Mouse (Mus musculus) ZHBTc4 (cell line): ENCODE data around the gene Lingo1.

Experiments used
- DNase-seq: peaks from one replicate; pipeline ENCODE4 v3.0.0-alpha.2; 2011; ENCODE audit warnings: low read depth, low spot score

Lingo1 gene

DNA sequence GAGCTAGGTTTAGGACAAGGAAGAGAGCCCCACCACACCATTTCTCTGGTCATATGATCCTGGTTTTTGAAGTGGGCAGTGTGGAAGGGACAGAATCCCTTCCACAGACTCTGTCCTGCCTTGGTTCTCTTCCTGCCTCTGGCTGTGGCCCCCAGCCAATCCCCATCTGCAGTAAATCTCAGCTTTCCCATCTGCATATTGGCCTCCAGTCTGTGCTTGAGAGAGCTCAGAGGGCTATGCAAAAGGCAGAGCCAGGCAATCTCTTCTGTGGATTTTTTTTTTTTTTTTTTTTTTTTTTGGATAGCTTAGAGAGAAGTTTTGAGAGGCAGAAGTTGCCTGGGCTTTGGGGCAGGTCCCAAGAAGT lies 190.8 kb downstream of the Lingo1 start:
- DNase-seq = no peak

GRCm38 (mm10) chr9:56604797-56605442 lies 191.3 kb downstream of the Lingo1 start:
- DNase-seq = no peak

- no peak for DNase-seq
Measured at GRCm38 (mm10) chr9:56600655-56601054, 195.6 kb downstream of the Lingo1 start.

DNA sequence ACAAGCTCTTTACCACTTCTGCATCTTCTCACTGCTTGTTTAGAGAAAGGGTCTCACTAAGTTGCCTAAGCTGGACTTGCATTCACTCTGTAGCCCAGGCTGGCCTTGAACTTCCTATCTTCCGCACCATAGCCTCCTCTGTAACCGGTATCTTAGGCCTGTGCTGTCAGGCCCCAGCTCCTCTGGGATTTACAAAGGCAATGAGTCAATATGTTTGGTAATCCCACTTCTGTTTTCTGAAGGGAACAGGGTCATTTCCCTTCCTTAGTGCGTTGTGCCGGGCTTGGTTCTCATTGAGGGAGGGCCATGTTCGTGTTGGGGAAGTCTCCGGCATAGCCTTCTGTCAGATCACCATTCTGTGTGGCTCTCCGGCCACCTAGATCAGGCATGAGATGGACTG lies 203.6 kb downstream of the Lingo1 start:
- DNase-seq = no peak

GRCm38 (mm10) chr9:56591248-56591888 lies 204.9 kb downstream of the Lingo1 start:
- no peak for DNase-seq

DNA sequence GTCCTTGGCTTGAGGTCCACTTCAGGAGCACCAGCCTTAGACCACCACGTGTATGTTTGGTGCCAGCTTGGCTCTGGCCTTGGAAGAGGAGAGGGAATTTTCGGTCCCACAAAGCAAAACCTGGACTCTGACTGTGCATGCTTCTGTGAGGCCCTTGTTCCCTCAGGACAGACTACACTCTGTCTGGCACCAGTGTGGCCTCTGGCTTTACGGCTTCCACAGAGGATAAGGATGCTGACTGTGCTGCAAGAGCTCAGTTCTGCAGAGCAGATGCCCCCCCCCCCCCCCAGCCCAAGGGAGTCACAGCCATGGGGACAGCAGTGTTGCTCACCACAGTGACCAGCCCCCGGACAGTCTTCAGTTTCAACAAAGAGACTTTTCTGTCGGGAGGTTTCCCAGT lies 206.5 kb downstream of the Lingo1 start:
- no peak for DNase-seq

DNA sequence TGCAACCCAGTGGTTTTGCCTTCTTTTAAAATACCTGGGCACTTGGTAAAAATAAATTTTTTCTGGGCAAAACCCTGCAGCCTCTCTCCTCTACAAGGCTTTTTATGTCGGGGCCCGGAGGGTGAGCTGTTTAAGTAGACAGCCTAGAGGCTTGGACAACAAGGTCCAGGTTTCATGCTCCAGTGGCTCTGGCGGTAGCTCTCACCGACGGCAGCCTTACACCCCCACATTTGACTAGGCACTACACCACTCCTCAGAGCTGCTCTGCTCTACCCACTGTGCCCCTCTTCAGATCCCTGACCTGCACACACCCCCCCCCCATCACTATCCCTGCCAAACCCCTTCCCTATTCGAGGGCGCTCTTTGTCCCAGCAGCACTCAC lies 212.2 kb downstream of the Lingo1 start:
- DNase-seq = no peak

DNA sequence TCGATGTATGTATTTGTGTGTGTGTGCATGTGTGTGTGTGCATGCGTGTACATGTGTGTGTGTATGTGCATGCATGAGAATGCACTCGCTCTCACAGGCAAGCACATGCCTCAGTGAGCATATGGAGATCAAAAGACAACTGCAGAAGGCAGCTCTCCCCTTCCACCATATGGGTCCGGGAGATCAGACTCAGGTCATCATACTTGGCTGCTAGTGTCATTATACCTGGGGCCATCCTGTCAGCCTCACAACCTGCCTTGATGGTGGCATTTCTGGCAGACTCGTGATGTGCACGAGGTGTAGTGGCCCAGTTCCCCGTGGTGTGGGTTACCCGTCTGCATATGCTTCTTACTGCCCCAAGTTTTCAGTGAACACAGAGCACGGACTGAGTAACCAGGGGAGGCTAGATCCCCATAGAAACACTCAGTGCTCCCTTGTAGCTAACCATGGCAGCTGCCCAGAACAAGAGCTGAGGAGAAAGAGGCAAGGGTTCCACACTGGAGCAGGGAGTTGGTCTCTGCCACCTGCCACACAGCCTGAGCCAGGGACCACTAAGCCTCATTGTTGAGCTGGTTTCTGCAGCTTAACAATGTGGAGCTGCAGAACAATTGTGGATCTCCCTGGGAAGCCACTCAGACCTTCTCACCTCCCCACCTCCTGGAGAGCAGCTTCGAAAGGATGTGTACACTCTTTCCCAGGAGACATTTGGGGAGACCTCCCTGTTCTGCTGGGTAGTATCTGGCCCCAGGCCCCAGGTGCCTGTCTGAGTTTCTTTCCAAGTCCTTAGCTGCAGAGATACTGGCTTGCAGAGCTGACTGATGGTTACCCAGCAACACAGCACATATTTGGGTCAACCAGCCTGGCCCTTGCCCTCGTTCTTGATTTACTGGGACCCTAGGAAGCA lies 212.9 kb downstream of the Lingo1 start:
- DNase-seq = no peak

- DNase-seq = no peak
Measured at GRCm38 (mm10) chr9:56582628-56583027, 213.6 kb downstream of the Lingo1 start.

GRCm38 (mm10) chr9:56581700-56582099 lies 214.6 kb downstream of the Lingo1 start:
- DNase-seq = no peak

GRCm38 (mm10) chr9:56581016-56581415 lies 215.3 kb downstream of the Lingo1 start:
- no peak for DNase-seq

DNA sequence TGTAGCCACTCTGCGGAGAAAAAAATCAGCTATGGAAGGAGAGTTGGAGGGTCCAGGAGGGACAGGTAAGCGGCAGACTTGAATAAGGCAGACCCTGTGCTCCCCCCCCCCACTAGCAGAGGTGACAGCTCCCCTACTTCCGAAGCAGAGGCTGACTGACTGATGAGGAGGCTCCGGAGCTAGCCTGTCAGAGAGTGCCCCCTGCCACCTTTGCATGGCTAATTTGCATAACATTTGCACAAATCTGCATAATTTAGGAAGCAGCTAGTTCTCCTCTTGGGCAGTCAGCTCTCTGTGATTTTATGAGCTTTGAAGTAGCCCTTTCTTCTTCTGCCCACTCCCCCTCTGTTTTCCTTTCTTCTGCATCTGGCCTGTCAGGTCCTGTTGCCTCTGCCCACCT lies 216.2 kb downstream of the Lingo1 start:
- no peak for DNase-seq

GRCm38 (mm10) chr9:56577405-56577804 lies 218.9 kb downstream of the Lingo1 start:
- DNase-seq = no peak

DNA sequence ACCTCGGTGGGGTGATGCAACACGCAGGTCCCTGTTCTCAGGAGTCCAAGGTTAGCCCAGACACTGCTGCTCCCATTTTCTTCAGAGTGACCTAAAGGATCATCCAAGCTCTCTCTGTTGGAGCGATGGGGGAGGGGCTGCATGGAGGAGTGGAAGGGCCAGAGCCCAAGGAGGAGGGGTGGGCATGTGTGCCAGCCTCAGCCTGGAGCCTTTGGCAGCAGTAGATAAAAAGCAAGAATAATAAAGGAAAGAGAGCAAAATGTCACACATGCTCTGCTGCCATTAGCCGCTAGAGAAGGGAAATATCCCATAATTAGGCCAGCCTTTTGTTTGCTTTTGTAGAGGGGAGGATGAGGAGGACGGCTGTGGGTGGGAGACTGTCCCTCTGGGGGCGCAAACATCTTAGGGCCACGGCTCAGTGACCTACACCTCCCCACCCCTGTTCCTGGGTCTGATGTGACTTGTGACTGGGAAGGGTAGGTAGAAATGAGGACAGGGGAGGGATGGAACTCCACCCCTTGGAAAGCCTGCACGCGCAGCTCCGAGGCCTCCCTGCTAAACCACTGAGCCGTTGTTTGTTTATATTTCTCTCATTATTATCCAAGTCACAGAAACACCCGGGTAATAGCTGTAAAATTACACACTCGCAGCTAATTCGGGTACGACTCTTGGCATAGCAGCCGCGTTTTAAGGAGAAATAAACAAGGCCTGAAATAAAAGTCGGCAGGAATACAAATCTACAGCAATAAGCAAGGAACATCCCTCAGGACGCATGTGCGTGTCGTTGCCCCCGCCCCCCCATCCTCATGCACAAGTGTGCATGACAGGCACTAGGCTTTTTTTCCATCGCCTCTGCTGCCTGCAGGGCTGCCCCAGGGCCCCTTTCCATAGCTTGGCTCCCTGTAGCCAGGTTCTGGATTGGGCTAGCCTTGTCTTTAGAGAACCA lies 223.5 kb downstream of the Lingo1 start:
- DNase-seq = no peak
